Mouse (Mus musculus) midbrain, embryonic 10.5 days (tissue): ENCODE measurements around the gene Thsd4. TPM values are rescaled to one million over a fixed set of nuclear protein-coding genes. Genes with fewer than 3 reads are reported as not detected.

ENCODE experiments used
- DNase-seq: peaks from one replicate; pipeline ENCODE4 v3.0.0-alpha.2; 2017; ENCODE audit warnings: low spot score
- H3K27ac ChIP-seq: fragments of 300-500 bp; sonication (generic); replicated peaks from 2 replicates; pipeline ENCODE4 v1.5.1; 2016; ENCODE audit warnings: mild to moderate bottlenecking
- H3K27me3 ChIP-seq: fragments of 300-500 bp; sonication (generic); 2 replicates; pipeline ENCODE4 v1.6.1; 2016; ENCODE audit warnings: low read depth, mild to moderate bottlenecking; ENCODE audit not compliant: poor library complexity, severe bottlenecking
- H3K36me3 ChIP-seq: fragments of 300-500 bp; sonication (generic); 2 replicates; pipeline ENCODE4 v1.6.1; 2016; ENCODE audit warnings: mild to moderate bottlenecking, moderate library complexity
- H3K4me1 ChIP-seq: fragments of 300-500 bp; sonication (generic); 2 replicates; pipeline ENCODE4 v1.6.1; 2016
- H3K4me3 ChIP-seq: fragments of 300-500 bp; sonication (generic); 2 replicates; pipeline ENCODE4 v1.5.1; 2016; ENCODE audit warnings: mild to moderate bottlenecking, moderate library complexity
- H3K9me3 ChIP-seq: fragments of 300-500 bp; sonication (generic); replicated peaks from 2 replicates; pipeline ENCODE4 v1.6.1; 2016; ENCODE audit warnings: mild to moderate bottlenecking
- WGBS: fragments of 180-500 bp; shearing (Covaris S2); methylation state at CpG from one replicate; pipeline ENCODE4 v1.1.7; 2016; 5-methylcytosine and 5-hydroxymethylcytosine counted together
- polyA plus RNA-seq: library from polyadenylated mRNA; unstranded; fragments of >200 nt; fragmentation: Nextera tagmentation; extraction: Ambion mirVana; gene quantifications from 2 replicates; pipeline ENCODE4 v1.2.1, GENCODE M21; 2016

The Thsd4 gene
- polyA plus RNA-seq, 1 experiment from 2014 or later: 4.1 TPM

GRCm38 (mm10) chr9:60067241-60067640 is 454.6 kb downstream of the Thsd4 start:
- no peaks in the 10 kb centered on the region for H3K27me3 ChIP-seq
- H3K4me3 ChIP-seq: no peak overlapping the region
- no peaks in the 10 kb centered on the region for H3K9me3 ChIP-seq
- DNase-seq: no peak
- H3K4me1 ChIP-seq: peaks cover 9% of the 10 kb centered on the region
- no peaks in the 10 kb centered on the region for H3K36me3 ChIP-seq
- no peak overlapping the region for H3K27ac ChIP-seq
- 92% methylated on average over 8 of the region's 8 CpGs for WGBS

- Histone ChIP-seq H3K27ac (no peak overlapping the region), H3K4me1 (no peaks in the 10 kb centered on the region; the same call in 1 of the 2 replicates), H3K27me3 (no peaks in the 10 kb centered on the region), H3K9me3 (no peaks in the 10 kb centered on the region), H3K4me3 (no peak overlapping the region), H3K36me3 (no peaks in the 10 kb centered on the region)
- no peak for DNase-seq
- 83% methylated on average over 4 of the region's 4 CpGs for WGBS
Measured at GRCm38 (mm10) chr9:60065184-60065583, 456.7 kb downstream of the Thsd4 start.

GRCm38 (mm10) chr9:60063191-60063720 is 458.6 kb downstream of the Thsd4 start:
- Histone ChIP-seq H3K36me3 (no peaks in the 10 kb centered on the region), H3K27ac (no peak overlapping the region), H3K27me3 (no peaks in the 10 kb centered on the region), H3K4me3 (no peak overlapping the region), H3K4me1 (no peaks in the 10 kb centered on the region; the same call in 1 of the 2 replicates), H3K9me3 (no peaks in the 10 kb centered on the region)
- 91% methylated on average over 4 of the region's 4 CpGs for WGBS
- DNase-seq: no peak

GRCm38 (mm10) chr9:60056131-60056530 is 465.7 kb downstream of the Thsd4 start:
- no peak overlapping the region for H3K4me3 ChIP-seq
- H3K27me3 ChIP-seq: no peaks in the 10 kb centered on the region
- 88% methylated on average over 5 of the region's 5 CpGs for WGBS
- DNase-seq: no peak
- no peaks in the 10 kb centered on the region for H3K4me1 ChIP-seq
- no peaks in the 10 kb centered on the region for H3K36me3 ChIP-seq
- H3K27ac ChIP-seq: no peak overlapping the region
- peaks cover 3% of the 10 kb centered on the region; the same call in 1 of the 2 replicates for H3K9me3 ChIP-seq

- H3K4me1 ChIP-seq: no peaks in the 10 kb centered on the region
- no peaks in the 10 kb centered on the region for H3K27me3 ChIP-seq
- 83% methylated on average over 5 of the region's 5 CpGs for WGBS
- H3K9me3 ChIP-seq: peaks cover 3% of the 10 kb centered on the region; the same call in 1 of the 2 replicates
- no peaks in the 10 kb centered on the region for H3K36me3 ChIP-seq
- H3K27ac ChIP-seq: no peak overlapping the region
- no peak overlapping the region for H3K4me3 ChIP-seq
- no peak for DNase-seq
Measured at GRCm38 (mm10) chr9:60054951-60055350, 466.9 kb downstream of the Thsd4 start.

GRCm38 (mm10) chr9:60053117-60053516 is 468.7 kb downstream of the Thsd4 start:
- H3K4me1 ChIP-seq: no peaks in the 10 kb centered on the region
- no peak overlapping the region for H3K27ac ChIP-seq
- 91% methylated on average over 5 of the region's 5 CpGs for WGBS
- no peak for DNase-seq
- no peaks in the 10 kb centered on the region for H3K36me3 ChIP-seq
- H3K4me3 ChIP-seq: no peak overlapping the region
- H3K9me3 ChIP-seq: peaks cover 3% of the 10 kb centered on the region; the same call in 1 of the 2 replicates
- no peaks in the 10 kb centered on the region for H3K27me3 ChIP-seq

GRCm38 (mm10) chr9:60052415-60052814 is 469.4 kb downstream of the Thsd4 start:
- Histone ChIP-seq H3K4me1 (no peaks in the 10 kb centered on the region), H3K4me3 (no peak overlapping the region), H3K27me3 (no peaks in the 10 kb centered on the region), H3K27ac (no peak overlapping the region), H3K9me3 (peaks cover 3% of the 10 kb centered on the region; the same call in 1 of the 2 replicates), H3K36me3 (no peaks in the 10 kb centered on the region)
- DNase-seq: no peak
- WGBS: 76% methylated on average over 4 of the region's 4 CpGs

GRCm38 (mm10) chr9:60043175-60043574 is 478.7 kb downstream of the Thsd4 start:
- DNase-seq: no peak
- H3K4me1 ChIP-seq: no peaks in the 10 kb centered on the region
- 88% methylated on average over 1 of the region's 1 CpGs for WGBS
- H3K27me3 ChIP-seq: no peaks in the 10 kb centered on the region
- H3K4me3 ChIP-seq: no peak overlapping the region
- H3K36me3 ChIP-seq: no peaks in the 10 kb centered on the region
- no peak overlapping the region for H3K27ac ChIP-seq
- H3K9me3 ChIP-seq: peaks cover 8% of the 10 kb centered on the region; the same call in 1 of the 2 replicates

GRCm38 (mm10) chr9:60034883-60035282 is 487.0 kb downstream of the Thsd4 start:
- H3K9me3 ChIP-seq: no peaks in the 10 kb centered on the region
- no peak overlapping the region for H3K27ac ChIP-seq
- no peak overlapping the region for H3K4me3 ChIP-seq
- H3K36me3 ChIP-seq: no peaks in the 10 kb centered on the region
- DNase-seq: no peak
- WGBS: 90% methylated on average over 4 of the region's 4 CpGs
- H3K4me1 ChIP-seq: no peaks in the 10 kb centered on the region
- no peaks in the 10 kb centered on the region for H3K27me3 ChIP-seq

GRCm38 (mm10) chr9:60027234-60027633 is 494.6 kb downstream of the Thsd4 start:
- peaks cover 55% of the 10 kb centered on the region for H3K4me1 ChIP-seq
- DNase-seq: no peak
- 0 out of 2 replicates have a peak overlapping the region, but pooled peaks have one; percentile 13 for H3K27ac ChIP-seq
- no peaks in the 10 kb centered on the region for H3K9me3 ChIP-seq
- H3K27me3 ChIP-seq: no peaks in the 10 kb centered on the region
- H3K36me3 ChIP-seq: no peaks in the 10 kb centered on the region
- no peak overlapping the region for H3K4me3 ChIP-seq
- WGBS: 82% methylated on average over 4 of the region's 4 CpGs

GRCm38 (mm10) chr9:60026795-60027194 is 495.1 kb downstream of the Thsd4 start:
- WGBS: 82% methylated on average over 2 of the region's 2 CpGs
- no peaks in the 10 kb centered on the region for H3K9me3 ChIP-seq
- peak overlapping the region; percentile 13; the same call in 1 of the 2 replicates for H3K27ac ChIP-seq
- H3K4me1 ChIP-seq: peaks cover 58% of the 10 kb centered on the region
- H3K27me3 ChIP-seq: no peaks in the 10 kb centered on the region
- no peaks in the 10 kb centered on the region for H3K36me3 ChIP-seq
- DNase-seq: no peak
- no peak overlapping the region for H3K4me3 ChIP-seq

- Histone ChIP-seq H3K9me3 (no peaks in the 10 kb centered on the region), H3K36me3 (no peaks in the 10 kb centered on the region), H3K4me3 (no peak overlapping the region), H3K4me1 (peaks cover 59% of the 10 kb centered on the region), H3K27me3 (no peaks in the 10 kb centered on the region), H3K27ac (peak overlapping the region; percentile 69)
- 88% methylated on average over 6 of the region's 6 CpGs for WGBS
- DNase-seq: no peak
Measured at GRCm38 (mm10) chr9:60025919-60026318, 495.9 kb downstream of the Thsd4 start.

- H3K9me3 ChIP-seq: no peaks in the 10 kb centered on the region
- peak overlapping the region; percentile 69 for H3K27ac ChIP-seq
- DNase-seq: peak; percentile 63
Measured at GRCm38 (mm10) chr9:60024971-60025370, 496.9 kb downstream of the Thsd4 start.

More at GRCm38 (mm10) chr9:60024971-60025370, 496.9 kb downstream of the Thsd4 start:
- WGBS: 9% methylated on average over 5 of the region's 5 CpGs
- Histone ChIP-seq H3K27me3 (no peaks in the 10 kb centered on the region), H3K4me1 (peaks cover 64% of the 10 kb centered on the region), H3K4me3 (0 out of 2 replicates have a peak overlapping the region, but pooled peaks have one; percentile 1), H3K36me3 (no peaks in the 10 kb centered on the region)
